Mouse (Mus musculus): ENCODE data around the gene Proz.

- TF ChIP-seq CTCF (IDR thresholded peaks at IDR 0.05; ENCODE audit: low read depth), result no peak
- TF ChIP-seq EP300 (optimal IDR thresholded peaks at IDR 0.05), result no peak
Observed at GRCm38 (mm10) chr8:13117096-13117495, 56.4 kb downstream of the Proz start.
